Mouse (Mus musculus): ENCODE data around the gene Adcy9. TPM values are rescaled to one million over a fixed set of nuclear protein-coding genes. Genes with fewer than 3 reads are reported as not detected.

The Adcy9 gene
- polyA plus RNA-seq, 1 experiment from 2014 or later, result 4.0 TPM

DNA sequence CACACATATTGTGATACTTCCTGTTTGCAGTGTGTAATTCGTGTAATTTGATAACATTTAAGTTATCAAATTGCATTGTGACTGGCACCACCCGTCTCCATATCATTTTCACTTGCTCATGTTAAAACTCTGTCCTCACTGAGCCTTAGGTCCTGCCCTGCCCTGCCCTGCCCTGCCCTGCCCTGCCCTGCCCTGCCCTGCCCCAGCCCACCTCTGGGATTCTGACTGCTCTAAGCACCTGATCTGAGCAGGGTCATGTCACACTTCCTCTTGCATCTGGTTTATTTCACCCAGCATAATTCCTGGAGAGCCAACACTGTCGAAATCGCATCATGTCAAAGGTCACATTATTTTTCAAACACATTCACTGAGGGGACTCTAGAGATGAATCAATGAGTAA, 26.1 kb upstream of the Adcy9 start:
- Histone ChIP-seq H3K4me1 (ENCODE audit: control insufficient read depth, insufficient read depth, low read depth, low read length) (no peaks in the 10 kb centered on the region), H3K9me3 (ENCODE audit: control insufficient read depth, low read length) (no peaks in the 10 kb centered on the region), H3K27ac (ENCODE audit: low read depth, low read length) (no peak overlapping the region), H3K4me2 (ENCODE audit: low read length) (no peak overlapping the region), H3K36me3 (ENCODE audit: control insufficient read depth, insufficient read depth, low read length) (no peaks in the 10 kb centered on the region), H3K27me3 (replicated peaks; ENCODE audit: control insufficient read depth, insufficient read depth, low read length) (no peaks in the 10 kb centered on the region), H3K4me3 (ENCODE audit: low read length) (no peak overlapping the region), H3K9ac (ENCODE audit: low read depth, low read length) (no peak overlapping the region)
- 81% methylated on average over 4 of the region's 4 CpGs for WGBS
- ATAC-seq, result no peak

DNA sequence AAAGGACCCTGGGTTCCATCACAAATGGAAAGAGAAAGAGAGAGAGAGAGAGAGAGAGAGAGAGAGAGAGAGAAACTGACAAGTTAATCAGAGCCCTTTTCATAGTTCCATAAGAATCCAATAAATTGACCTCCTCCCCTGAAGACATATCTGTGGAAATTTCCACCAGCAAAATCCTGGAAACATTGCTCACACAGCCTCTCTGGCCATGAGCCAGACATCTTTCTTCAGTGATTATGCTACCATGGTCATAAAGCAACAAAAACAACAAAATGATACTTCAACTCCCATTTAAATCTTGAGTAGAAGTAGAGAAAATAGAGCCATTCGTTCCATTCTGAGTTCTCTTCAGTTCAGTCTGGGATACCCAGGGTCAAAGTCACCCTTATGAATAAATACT, 24.1 kb upstream of the Adcy9 start:
- Histone ChIP-seq H3K4me1 (ENCODE audit: control insufficient read depth, insufficient read depth, low read depth, low read length) (no peaks in the 10 kb centered on the region), H3K27me3 (replicated peaks; ENCODE audit: control insufficient read depth, insufficient read depth, low read length) (no peaks in the 10 kb centered on the region), H3K4me3 (ENCODE audit: low read length) (no peak overlapping the region), H3K9ac (ENCODE audit: low read depth, low read length) (no peak overlapping the region), H3K9me3 (ENCODE audit: control insufficient read depth, low read length) (no peaks in the 10 kb centered on the region), H3K27ac (ENCODE audit: low read depth, low read length) (no peak overlapping the region), H3K36me3 (ENCODE audit: control insufficient read depth, insufficient read depth, low read length) (no peaks in the 10 kb centered on the region), H3K4me2 (ENCODE audit: low read length) (no peak overlapping the region)
- no peak for ATAC-seq
- WGBS, result 80% methylated on average over 1 of the region's 1 CpGs

DNA sequence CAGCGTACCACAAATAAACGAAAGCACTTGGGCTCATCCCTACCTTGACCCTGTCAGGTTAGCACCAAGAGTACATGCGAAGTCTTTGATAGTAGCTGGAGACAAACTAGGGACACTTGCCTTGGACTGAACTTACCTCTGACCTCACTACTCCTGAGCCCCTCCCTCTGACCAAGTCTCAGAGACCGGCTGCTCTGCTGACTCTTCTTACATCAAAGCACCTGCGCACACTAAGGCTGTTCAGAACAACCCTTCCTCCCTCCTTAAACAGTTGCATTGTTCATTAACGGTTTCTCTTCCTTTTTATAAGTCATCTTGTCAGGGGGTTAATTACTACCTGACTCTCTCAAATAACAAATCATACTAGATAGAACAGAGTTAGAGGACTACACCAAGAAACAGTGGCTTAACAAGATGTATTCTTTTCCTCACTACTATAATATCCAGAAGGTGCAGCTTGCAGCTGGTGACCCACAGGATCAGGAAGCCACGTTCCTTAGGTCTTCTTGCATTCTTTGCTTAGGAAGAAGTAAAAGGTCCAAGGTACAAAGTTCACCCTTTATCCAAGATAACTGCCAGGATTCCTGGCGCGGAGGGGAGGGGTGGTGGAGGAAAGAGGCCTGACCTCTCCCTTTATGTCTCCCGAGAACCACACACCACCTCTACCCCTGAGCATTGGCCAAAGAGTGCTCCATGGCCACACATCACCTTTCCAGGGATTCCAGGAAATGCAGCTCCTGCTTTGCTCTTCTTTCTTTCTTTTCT, 19.2 kb upstream of the Adcy9 start:
- no peak overlapping the region for H3K4me3 ChIP-seq (ENCODE audit: low read length)
- 79% methylated on average over 10 of the region's 10 CpGs for WGBS

DNA sequence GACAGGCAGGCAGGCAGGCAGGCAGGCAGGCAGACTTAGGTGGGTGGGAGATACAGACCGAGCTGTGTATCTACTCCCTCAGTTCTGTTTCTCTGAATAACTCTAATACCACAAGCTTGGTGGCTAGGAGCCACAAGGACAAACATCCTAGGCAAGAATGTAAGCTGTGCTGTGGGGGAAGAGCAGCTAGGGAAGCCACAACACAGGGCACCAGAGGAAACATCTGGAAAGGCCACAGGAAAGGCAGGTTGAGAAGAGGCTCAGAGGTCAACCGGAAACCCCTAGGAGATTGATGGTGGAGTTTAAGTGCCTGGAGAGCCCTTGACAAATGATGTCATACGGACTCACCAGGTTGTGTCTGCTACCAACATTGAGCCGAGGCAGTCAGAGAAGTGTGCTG, 16.4 kb upstream of the Adcy9 start:
- no peaks in the 10 kb centered on the region for H3K4me1 ChIP-seq (ENCODE audit: control insufficient read depth, insufficient read depth, low read depth, low read length)
- H3K27me3 ChIP-seq (replicated peaks; ENCODE audit: control insufficient read depth, insufficient read depth, low read length), result no peaks in the 10 kb centered on the region
- no peak overlapping the region for H3K9ac ChIP-seq (ENCODE audit: low read depth, low read length)
- no peak overlapping the region for H3K4me2 ChIP-seq (ENCODE audit: low read length)
- no peak overlapping the region for H3K4me3 ChIP-seq (ENCODE audit: low read length)
- H3K9me3 ChIP-seq (ENCODE audit: control insufficient read depth, low read length), result no peaks in the 10 kb centered on the region
- no peaks in the 10 kb centered on the region for H3K36me3 ChIP-seq (ENCODE audit: control insufficient read depth, insufficient read depth, low read length)
- ATAC-seq, result no peak
- no peak overlapping the region for H3K27ac ChIP-seq (ENCODE audit: low read depth, low read length)
- WGBS, result 76% methylated on average over 4 of the region's 4 CpGs

More for the DNA sequence above, 19.2 kb upstream of the Adcy9 start:
- no peak overlapping the region for H3K4me2 ChIP-seq (ENCODE audit: low read length)
- no peak for ATAC-seq
- no peak overlapping the region for H3K27ac ChIP-seq (ENCODE audit: low read depth, low read length)
- H3K36me3 ChIP-seq (ENCODE audit: control insufficient read depth, insufficient read depth, low read length), result no peaks in the 10 kb centered on the region
- H3K9me3 ChIP-seq (ENCODE audit: control insufficient read depth, low read length), result no peaks in the 10 kb centered on the region
- H3K27me3 ChIP-seq (replicated peaks; ENCODE audit: control insufficient read depth, insufficient read depth, low read length), result no peaks in the 10 kb centered on the region
- H3K9ac ChIP-seq (ENCODE audit: low read depth, low read length), result no peak overlapping the region
- H3K4me1 ChIP-seq (ENCODE audit: control insufficient read depth, insufficient read depth, low read depth, low read length), result no peaks in the 10 kb centered on the region

DNA sequence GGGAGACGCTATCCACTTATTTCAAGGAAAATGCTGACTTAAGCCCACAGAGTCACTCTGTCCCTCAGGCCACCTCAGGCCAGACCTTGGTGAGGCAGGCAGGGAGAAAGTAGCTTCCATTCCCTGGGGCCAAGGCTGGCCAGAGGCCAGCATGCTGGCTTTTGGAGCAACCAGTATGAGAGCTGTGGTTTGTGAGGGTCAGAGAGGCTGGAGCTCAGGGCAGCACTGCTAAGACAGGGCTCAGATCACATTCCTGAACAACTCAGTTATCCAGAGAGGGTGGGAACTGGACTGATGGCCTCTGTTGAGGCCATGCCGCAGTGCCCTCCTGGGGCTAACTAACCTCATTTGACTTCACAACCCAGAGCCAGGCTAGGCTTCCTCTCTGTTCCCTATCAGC, 15.1 kb upstream of the Adcy9 start:
- no peak for ATAC-seq
- no peaks in the 10 kb centered on the region for H3K9me3 ChIP-seq (ENCODE audit: control insufficient read depth, low read length)
- no peaks in the 10 kb centered on the region for H3K4me1 ChIP-seq (ENCODE audit: control insufficient read depth, insufficient read depth, low read depth, low read length)
- H3K27me3 ChIP-seq (replicated peaks; ENCODE audit: control insufficient read depth, insufficient read depth, low read length), result no peaks in the 10 kb centered on the region
- WGBS, result 91% methylated on average over 2 of the region's 2 CpGs
- no peak overlapping the region for H3K27ac ChIP-seq (ENCODE audit: low read depth, low read length)
- no peak overlapping the region for H3K9ac ChIP-seq (ENCODE audit: low read depth, low read length)
- H3K36me3 ChIP-seq (ENCODE audit: control insufficient read depth, insufficient read depth, low read length), result no peaks in the 10 kb centered on the region
- H3K4me2 ChIP-seq (ENCODE audit: low read length), result no peak overlapping the region
- no peak overlapping the region for H3K4me3 ChIP-seq (ENCODE audit: low read length)

DNA sequence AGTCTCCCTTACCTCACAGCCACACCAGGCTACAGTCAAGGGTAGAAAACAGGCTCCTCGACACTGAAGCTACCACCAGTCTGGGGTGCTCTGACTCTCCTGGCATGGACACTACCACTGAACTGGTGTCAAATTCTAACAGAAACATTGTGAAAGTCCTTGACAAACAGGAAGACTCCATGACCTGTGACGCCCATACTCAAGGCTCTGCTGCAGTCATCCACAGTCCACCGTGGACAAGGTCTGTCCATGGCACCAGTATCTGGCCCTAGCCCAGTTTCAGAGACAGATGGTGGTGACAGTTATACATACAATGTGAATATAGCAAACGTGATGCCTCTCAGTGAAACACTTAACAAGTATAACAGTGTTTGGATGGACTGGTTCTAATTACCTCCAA, 11.5 kb upstream of the Adcy9 start:
- Histone ChIP-seq H3K4me1 (ENCODE audit: control insufficient read depth, insufficient read depth, low read depth, low read length) (no peaks in the 10 kb centered on the region), H3K27me3 (replicated peaks; ENCODE audit: control insufficient read depth, insufficient read depth, low read length) (no peaks in the 10 kb centered on the region), H3K4me3 (ENCODE audit: low read length) (no peak overlapping the region), H3K4me2 (ENCODE audit: low read length) (no peak overlapping the region), H3K27ac (ENCODE audit: low read depth, low read length) (no peak overlapping the region), H3K9me3 (ENCODE audit: control insufficient read depth, low read length) (no peaks in the 10 kb centered on the region), H3K36me3 (ENCODE audit: control insufficient read depth, insufficient read depth, low read length) (no peaks in the 10 kb centered on the region), H3K9ac (ENCODE audit: low read depth, low read length) (no peak overlapping the region)
- WGBS, result 78% methylated on average over 4 of the region's 4 CpGs
- no peak for ATAC-seq

DNA sequence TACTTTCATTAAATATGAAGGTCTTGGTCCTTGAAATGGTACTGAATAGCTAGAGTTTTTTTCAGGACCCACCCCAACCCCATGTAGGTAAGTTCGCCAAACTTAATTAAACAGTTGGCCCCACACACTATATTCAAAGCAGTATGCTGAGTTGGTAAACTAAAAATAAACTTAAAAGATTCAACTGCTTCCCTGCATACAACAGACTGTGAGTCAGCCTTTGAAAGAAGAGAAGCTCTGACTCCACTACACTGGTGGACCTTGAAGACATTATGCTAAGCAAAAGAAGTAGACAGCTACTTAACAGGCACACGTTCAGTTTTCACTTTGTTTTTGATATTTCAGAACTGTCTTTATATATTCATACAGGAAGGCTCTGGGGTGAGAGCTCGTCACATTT, 10.7 kb upstream of the Adcy9 start:
- ATAC-seq, result no peak
- Histone ChIP-seq H3K4me1 (ENCODE audit: control insufficient read depth, insufficient read depth, low read depth, low read length) (no peaks in the 10 kb centered on the region), H3K36me3 (ENCODE audit: control insufficient read depth, insufficient read depth, low read length) (no peaks in the 10 kb centered on the region), H3K4me3 (ENCODE audit: low read length) (no peak overlapping the region), H3K27me3 (replicated peaks; ENCODE audit: control insufficient read depth, insufficient read depth, low read length) (no peaks in the 10 kb centered on the region), H3K27ac (ENCODE audit: low read depth, low read length) (no peak overlapping the region), H3K9me3 (ENCODE audit: control insufficient read depth, low read length) (no peaks in the 10 kb centered on the region), H3K9ac (ENCODE audit: low read depth, low read length) (no peak overlapping the region), H3K4me2 (ENCODE audit: low read length) (no peak overlapping the region)
- WGBS, result 83% methylated on average over 3 of the region's 3 CpGs

DNA sequence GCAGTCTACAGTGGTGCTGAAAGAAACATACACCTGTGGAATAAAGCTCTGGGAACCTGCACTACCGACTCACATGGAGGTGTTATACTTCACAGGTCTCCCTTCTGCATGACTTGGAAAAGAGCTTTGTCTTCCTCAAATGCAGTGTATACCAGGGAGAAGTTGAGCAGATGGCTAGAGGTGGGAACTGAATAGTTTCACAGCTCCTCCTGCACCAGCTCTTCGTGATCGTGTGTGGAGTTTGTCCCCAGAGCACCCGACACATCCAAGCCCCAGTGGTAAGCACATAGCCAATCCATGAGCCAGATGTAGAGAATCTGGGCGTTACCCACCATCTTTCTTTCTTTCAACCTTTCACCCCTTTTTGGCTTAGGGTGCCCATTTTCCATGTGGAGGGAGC, 9.9 kb upstream of the Adcy9 start:
- H3K36me3 ChIP-seq (ENCODE audit: control insufficient read depth, insufficient read depth, low read length), result no peaks in the 10 kb centered on the region
- H3K9ac ChIP-seq (ENCODE audit: low read depth, low read length), result no peak overlapping the region
- no peaks in the 10 kb centered on the region for H3K4me1 ChIP-seq (ENCODE audit: control insufficient read depth, insufficient read depth, low read depth, low read length)
- H3K27me3 ChIP-seq (replicated peaks; ENCODE audit: control insufficient read depth, insufficient read depth, low read length), result no peaks in the 10 kb centered on the region
- no peak overlapping the region for H3K27ac ChIP-seq (ENCODE audit: low read depth, low read length)
- 86% methylated on average over 5 of the region's 5 CpGs for WGBS
- H3K4me3 ChIP-seq (ENCODE audit: low read length), result no peak overlapping the region
- no peak overlapping the region for H3K4me2 ChIP-seq (ENCODE audit: low read length)
- no peak for ATAC-seq
- no peaks in the 10 kb centered on the region for H3K9me3 ChIP-seq (ENCODE audit: control insufficient read depth, low read length)

DNA sequence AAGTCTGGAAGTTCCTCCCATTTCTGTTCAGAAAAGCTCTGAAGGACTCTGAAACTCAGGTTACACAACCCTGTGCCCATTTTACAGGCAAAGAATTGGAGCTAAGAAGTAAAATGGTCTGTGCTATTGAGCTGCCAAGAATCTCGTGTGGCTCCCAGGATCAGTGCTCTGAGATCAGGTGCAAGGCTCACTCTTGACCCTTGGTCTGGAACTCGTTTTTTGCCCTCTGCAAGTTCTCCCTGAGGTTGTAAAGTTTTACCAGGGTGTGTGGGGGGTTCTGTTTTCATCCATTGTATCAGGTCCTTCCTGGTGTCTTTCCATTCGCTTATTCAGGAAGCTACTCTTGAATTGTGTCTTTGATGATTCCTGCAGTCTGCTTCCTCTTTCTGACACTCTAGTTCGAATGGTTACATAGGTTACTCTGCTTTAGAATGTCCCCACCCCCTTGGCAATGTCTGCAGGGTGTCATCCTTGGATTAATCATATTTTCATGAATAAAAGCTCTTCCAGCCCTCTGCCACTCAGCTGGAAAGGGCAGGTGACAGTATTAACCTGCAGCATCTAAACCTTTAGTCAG, 5.4 kb upstream of the Adcy9 start:
- H3K4me3 ChIP-seq (ENCODE audit: low read length), result no peak overlapping the region
- 55% methylated on average over 4 of the region's 4 CpGs for WGBS

More for the DNA sequence above, 5.4 kb upstream of the Adcy9 start:
- H3K4me1 ChIP-seq (ENCODE audit: control insufficient read depth, insufficient read depth, low read depth, low read length), result peaks cover under 1% of the 10 kb centered on the region; the same call in 1 of the 2 replicates
- no peak overlapping the region for H3K4me2 ChIP-seq (ENCODE audit: low read length)
- H3K9ac ChIP-seq (ENCODE audit: low read depth, low read length), result no peak overlapping the region
- no peaks in the 10 kb centered on the region for H3K27me3 ChIP-seq (replicated peaks; ENCODE audit: control insufficient read depth, insufficient read depth, low read length)
- no peaks in the 10 kb centered on the region for H3K36me3 ChIP-seq (ENCODE audit: control insufficient read depth, insufficient read depth, low read length)
- H3K27ac ChIP-seq (ENCODE audit: low read depth, low read length), result no peak overlapping the region
- H3K9me3 ChIP-seq (ENCODE audit: control insufficient read depth, low read length), result no peaks in the 10 kb centered on the region
- no peak for ATAC-seq
